Mouse (Mus musculus): ENCODE results near the gene Slc22a17. TPM values are rescaled to one million over a fixed set of nuclear protein-coding genes. Genes with fewer than 3 reads are reported as not detected.

Gene Slc22a17
- polyA plus RNA-seq, 2 experiments from 2014 or later, result 0.52 to 1.1 TPM

DNA sequence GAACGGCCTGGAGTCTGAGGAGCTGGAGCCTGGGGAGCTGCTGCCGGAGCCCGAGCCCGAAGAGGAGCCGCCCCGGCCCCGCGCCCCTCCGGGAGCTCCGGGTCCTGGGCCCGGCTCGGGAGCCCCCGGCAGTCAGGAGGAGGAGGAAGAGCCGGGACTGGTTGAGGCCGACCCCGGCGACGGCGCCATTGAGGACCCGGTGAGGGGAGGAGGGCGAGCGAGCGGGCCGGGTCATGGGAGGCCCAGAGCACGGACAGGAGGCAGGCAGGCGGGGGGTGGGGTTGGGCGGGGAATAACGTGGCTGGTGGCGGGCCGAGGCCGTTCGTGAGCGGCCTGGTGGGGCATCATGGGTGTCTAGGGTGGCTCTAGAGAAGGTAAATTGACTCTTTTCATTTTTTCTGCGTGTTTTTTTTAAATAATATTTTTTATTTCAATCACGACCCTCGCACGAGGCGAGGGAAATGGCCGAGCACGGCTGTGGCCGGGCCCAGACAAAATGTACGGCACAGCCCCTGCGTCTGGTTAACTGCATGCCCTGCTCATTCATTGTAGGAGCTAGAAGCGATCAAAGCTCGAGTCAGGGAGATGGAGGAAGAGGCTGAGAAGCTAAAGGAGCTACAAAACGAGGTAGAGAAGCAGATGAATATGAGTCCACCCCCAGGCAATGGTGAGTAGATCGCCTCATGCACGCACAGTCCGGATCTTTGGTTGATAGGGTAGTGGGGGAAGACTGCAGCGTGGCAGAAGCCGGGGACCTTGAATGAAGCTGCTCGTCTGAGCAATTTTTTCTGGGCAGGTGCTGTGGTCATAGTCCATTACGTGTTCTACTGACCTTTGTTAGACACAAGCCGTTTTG, 18.4 kb downstream of the Slc22a17 start:
- ATAC-seq, result no peak

GRCm38 (mm10) chr14:54893651-54894181, 19.2 kb downstream of the Slc22a17 start:
- ATAC-seq, result peak; percentile 99

DNA sequence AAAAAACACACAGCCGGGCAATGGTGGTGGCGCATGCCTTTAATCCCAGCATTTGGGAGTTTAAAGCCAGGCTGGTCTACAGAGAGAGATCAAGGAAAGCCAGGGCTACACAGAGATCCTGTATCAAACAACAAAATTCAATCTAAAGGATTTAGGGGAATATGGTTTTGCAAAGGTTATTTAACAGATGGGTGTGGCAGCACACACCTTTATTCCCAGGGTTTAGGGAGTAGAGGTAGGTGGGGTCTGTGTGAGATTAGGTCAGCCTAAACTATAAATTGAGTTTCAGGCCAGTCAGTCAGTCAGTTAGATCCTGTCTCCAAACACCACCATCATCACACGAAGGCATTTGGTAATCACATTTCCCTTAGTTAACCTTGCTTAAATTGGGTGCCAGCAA, 20.7 kb downstream of the Slc22a17 start, which contains the start of gene Pabpn1:
Gene Pabpn1 (plus strand): TSS at position 301 of the 400 bp plus-strand sequence.
- no peak for ATAC-seq

GRCm38 (mm10) chr14:54885309-54885708, 27.6 kb downstream of the Slc22a17 start:
- no peak for ATAC-seq

DNA sequence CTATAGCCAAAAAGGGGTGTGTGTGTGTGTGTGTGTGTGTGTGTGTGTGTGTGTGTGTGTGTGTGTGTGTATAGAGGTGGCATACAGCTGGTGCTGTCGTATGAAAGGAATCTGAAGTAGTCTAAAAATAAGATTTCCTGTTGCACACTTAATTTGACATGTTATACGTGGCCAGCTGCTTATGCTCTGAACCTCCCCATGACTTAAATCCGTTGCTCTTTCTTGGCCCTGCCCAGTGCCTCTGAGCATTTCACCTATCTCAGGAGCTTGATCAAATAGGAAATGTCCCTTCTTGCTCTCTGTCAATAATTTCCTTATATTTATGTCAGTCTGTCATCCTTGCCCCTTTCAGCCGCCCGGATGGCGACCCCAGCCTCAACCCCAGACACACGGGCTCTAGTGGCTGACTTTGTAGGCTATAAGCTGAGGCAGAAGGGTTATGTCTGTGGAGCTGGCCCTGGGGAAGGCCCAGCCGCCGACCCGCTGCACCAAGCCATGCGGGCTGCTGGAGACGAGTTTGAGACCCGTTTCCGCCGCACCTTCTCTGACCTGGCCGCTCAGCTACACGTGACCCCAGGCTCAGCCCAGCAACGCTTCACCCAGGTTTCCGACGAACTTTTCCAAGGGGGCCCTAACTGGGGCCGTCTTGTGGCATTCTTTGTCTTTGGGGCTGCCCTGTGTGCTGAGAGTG, 28.8 kb downstream of the Slc22a17 start:
- ATAC-seq, result no peak

- ATAC-seq, result no peak
These were observed 29.5 kb downstream of the Slc22a17 start, which contains the start of the genes Bcl2l2 and Gm20521 for GRCm38 (mm10) chr14:54883154-54884021. Gene Bcl2l2 (plus strand): TSS chr14:54883377. Gene Gm20521 (plus strand): TSS chr14:54883441.

DNA sequence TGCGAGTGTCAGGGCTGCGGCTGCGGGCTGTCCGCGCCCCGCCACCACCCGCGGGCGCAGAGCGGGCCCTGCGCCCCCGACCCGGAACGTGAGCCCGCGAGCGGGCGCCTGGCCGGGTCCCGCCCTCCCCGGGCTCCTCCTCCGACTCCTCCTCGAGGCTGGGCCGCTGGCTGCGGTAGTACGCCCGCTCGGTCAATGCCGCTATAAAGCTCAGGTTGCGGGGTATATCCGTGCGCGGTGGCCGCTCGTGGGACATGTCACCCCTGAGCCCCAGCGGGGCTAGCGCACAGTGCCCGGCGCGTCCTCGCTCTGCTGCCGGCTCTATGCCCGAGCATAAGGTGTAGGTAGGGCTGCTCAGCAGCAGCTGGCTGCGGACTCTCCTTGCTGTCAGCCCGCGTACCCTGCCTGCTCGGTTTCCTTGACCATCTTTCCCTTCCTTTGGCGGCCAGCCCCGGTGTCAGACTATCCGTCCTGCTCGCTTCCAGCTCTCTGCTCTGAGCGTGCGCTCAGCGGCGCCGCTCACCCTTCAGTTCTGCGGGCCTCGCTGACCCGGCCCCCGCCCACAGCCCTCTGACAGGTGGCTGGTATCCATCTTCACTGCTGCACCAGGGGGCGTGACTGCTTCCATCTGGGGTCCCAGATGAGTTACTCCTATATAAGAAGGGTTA, 35.8 kb downstream of the Slc22a17 start, which contains the start of gene Ppp1r3e:
Gene Ppp1r3e (minus strand): TSS at position 503 of the 668 bp plus-strand sequence.
- peak; percentile 74 for ATAC-seq

DNA sequence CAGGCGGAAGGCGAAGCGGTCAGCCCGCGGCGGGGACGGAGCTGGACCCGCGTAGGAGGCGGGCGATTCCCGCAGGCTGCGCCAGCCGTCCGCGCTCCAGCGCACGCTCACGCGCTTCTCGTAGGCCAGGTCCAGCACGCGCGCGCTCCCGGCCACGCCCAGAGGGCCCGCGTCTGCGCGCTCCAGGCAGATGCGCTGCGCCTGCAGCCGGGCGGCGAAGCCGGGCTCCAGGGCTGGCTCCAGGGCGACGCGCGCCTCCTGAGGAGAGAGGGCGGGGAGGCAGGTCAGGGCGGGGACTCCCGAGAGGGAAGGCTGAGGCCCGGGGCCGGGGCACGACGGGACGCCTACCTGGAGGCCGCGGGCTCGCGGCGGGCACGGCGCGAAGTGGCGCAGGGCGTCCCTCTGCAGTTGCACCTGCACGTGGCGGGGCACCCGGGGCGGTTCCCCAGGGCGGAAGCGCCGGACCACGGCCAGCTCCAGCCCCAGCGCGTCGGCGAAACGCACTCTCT, 36.3 kb downstream of the Slc22a17 start:
- ATAC-seq, result peak; percentile 71

DNA sequence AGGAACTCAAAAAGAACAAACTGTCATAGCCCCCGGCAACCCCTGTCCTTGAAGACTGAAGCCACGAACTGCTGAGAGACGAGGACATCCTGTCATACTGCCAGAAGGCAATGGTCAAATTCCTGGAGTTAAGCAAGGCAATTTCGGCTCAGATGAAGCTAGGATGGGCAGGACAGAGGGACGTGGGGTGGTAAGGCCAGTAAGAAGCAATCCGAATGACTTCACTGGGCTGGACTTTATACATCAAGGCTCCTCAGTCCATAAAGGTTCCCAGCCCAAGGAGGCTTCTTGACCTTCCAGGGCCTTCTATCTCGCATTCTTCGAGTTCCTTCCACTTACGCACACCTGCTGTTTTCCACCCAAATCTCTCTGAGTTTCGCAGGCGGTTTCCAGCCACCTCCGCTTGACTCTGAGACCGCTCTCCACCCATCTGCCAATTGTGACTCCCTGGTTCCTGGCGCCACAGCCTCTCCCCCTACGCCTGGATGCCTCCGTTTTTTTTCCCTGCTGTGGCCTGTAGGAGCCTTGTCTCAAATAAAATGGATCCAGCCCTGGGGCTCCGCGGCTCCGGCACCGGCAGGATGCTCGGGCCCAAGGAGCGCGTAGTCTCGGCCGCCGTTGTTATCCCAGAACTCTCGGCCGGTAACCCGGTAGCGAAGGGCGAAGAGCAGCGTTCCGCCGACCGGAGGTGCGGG, 36.9 kb downstream of the Slc22a17 start:
- peak; percentile 9 for ATAC-seq

GRCm38 (mm10) chr14:54874165-54874564, 38.8 kb downstream of the Slc22a17 start:
- no peak for ATAC-seq

DNA sequence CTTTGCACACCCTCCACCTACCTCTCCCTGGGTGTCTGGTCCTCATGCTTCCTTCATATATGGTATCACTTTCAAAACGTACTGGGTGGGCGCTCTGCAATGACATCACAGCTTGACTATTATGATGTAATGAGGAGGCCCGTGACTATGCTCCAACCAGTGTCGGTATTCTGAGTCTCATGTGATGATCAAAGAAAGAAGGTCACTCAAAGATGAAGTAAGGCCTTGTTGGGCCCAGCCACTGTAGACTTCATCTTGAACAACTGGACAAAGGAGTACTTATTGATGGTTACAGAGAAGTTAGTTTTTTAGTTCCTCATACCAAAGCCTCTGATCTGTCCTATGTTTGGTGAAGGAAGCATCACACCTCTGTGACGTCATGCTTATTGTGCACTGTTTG, 42.1 kb downstream of the Slc22a17 start, which contains the start of gene Homez:
Gene Homez (minus strand): TSS at position 101 of the 400 bp plus-strand sequence.
- no peak for ATAC-seq

DNA sequence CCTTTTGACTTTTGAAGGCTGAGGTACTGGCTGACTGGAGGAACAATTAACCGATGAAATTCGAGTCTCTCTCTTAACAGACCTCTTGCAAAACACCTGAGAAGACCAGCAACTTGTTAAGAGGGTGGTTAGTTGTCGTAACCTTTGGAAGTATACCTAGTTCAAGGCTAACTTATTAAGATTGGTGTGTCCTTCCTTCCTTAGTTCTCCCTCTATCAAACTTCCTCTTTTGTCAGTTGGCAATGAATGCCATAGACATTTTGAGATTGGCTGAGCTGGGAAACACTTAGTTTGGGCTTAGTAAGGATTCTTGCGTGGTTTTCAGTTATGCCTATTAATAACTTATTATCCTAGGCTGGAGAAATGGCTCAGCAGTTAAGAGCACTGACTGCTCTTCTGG, 44.9 kb downstream of the Slc22a17 start:
- ATAC-seq, result no peak

DNA sequence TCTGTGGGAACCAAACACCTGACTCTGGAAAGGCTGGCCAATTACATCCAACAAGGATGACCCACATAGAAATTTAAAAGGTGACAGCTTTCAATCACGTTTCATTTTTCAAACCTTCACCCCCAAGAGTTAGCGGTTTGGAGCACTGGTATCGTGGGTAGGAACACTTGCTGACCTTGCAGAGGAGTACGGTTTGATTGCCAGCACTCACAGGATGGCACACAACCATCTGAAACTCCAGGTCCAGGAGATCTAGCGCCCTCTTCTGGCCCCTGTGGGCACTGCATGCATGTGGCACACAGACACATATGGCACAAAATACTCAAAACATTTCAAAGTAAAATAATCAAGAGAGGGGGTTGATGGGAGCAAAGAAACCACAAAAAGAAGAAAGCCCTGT, 46.0 kb downstream of the Slc22a17 start:
- ATAC-seq, result no peak

DNA sequence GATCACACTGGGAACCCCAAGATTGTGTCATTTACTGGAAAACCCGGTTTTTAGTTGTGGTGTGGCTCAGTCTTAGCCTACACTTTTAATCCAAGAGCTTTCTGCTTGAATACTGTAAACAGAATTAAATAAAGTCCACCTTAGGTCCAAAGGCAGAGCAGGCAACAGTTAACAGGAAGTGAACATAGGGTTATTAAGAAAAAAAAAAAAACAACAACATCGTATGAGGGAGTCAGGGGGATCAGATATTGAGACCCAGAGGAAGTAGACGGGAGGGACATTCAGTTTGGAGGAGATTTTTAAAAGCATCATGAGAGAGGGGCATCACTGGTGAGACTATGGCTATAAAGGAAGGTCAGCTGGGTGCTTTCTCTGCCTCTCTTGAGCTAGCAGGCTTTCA, 46.7 kb downstream of the Slc22a17 start:
- no peak for ATAC-seq

- ATAC-seq, result no peak
These were observed 47.3 kb downstream of the Slc22a17 start for GRCm38 (mm10) chr14:54865626-54866025.

DNA sequence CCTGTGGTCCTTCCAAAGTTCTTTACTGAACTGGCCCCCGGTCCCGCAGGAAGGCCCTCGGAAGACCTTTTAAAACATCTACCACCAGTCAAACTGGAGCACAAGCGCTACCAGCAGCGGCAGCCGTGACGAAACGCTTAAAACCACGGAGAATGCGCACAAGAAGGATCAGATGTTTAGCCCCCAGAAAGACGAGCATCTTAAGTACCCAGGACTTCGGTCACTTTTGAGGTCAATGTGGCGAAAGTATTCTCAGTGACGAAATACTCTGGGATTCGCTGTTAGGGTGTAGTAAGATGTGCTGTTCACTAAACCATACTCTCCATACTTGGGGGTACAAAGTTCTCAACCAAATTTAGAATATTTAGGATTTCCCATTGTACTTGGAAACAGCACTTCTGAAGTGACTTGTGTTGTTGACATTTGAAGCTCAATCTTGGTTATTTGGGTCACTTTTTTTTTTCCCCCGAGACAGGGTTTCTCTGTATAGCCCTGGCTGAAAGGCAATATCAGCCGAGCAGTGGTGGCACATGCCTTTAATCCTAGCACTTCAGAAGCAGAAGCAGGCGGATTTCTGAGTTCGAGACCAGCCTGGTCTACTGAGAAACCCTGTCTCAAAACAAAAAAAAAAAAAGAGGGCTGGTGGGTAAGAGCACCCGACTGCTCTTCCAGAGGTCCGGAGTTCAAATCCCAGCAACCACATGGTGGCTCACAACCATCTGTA, 48.5 kb downstream of the Slc22a17 start:
- ATAC-seq, result peak; percentile 53

GRCm38 (mm10) chr14:54863501-54864312, 49.2 kb downstream of the Slc22a17 start:
- ATAC-seq, result peak; percentile 95

DNA sequence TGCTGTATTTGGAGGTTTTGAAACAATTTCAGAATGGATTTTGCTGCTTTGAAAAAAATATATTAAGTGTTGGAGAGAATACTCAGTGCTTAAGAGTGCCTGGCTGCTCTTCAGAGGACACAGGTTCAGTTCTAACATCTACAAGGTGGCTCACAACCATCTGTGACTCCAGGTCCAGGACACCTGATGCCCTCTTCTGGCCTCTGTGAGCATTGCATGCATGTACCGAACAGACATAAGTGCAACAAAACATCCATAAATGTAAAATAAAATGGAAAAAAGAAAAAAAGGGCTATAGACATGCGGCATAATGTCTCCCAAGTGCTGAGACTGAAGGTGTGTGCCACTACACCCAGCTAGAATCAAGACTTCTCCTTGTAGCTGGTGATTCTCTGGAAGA, 52.4 kb downstream of the Slc22a17 start:
- ATAC-seq, result no peak

DNA sequence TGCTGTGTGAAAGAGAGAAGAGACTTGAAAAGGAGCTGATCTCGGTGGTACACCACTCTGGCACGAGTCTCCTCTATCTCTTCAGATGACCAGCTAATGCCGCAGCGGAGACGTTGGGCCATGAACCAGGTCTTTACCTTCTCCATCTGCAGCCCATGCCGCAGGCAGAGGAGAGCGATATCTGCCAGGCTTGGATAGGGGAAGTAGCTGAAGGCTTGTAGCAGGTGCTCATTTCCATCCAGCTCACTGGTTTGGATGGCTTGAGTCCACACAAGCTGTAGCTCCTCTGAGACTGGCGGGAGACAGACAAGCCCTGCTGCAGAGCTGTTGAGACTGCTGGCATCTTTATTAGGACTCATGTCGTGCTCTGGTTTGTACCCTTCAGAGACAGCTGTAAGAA, 55.0 kb downstream of the Slc22a17 start:
- no peak for ATAC-seq
